Mouse (Mus musculus): ENCODE measurements around the gene Trap1a.

DNA sequence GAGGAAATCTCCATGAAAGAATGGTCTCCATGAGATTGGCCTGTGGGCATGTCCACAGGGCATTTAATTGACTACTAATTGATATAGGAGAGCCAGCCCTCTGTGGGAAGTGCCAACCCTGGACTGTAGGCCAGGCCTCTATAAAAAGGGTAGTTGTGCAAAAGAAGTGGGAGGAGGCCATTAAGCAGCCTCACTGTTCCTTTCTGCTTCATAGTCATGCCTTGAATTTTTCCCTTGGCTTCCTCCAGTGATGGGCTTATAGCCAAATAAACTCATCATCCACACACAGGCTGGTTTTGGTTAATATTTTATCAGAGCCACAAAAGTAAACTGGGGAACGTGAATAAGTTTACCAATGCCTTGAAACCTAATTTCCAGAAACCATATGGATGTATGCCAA, 38.2 kb upstream of the Trap1a start:
- no peak for TF ChIP-seq CTCF (IDR thresholded peaks at IDR 0.05; ENCODE audit: control insufficient read depth, insufficient read depth, insufficient read length)
- no peak for TF ChIP-seq MAX (IDR thresholded peaks at IDR 0.05)
- no peak for TF ChIP-seq USF1 (IDR thresholded peaks at IDR 0.05; ENCODE audit: low read depth)

All from C2C12 (cell line).